8 mouse cellular contexts compared by ENCODE assay signal in the genomic region with DNA sequence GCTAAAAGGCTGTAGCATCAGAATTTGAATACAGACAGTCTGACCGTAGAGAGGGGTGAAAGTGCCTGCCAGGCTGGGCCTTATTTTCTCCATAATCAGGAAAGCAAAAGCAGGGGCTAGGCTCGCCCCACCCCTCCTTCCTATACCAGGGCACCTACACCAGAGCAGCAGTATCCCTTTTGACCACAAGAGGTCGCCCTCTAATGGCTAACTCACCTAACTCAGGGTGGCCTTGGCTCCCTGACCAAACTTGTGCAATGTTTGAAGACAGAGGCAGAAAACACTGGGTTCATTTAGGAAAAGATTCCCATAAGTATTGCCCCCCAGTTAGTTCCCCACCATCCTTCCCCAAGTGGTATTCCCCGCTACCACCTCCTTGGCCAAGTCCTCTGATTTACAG. TPM values are rescaled to one million over a fixed set of nuclear protein-coding genes. Genes with fewer than 3 reads are reported as not detected.
DNase-seq lines count a peak whose midpoint lies in the region; ATAC-seq and TF ChIP-seq lines count a peak whose summit lies in the region.

No protein-coding gene starts in this region.

- peak; percentile 94 for TF ChIP-seq CTCF in bone marrow macrophage, adult 2 months (IDR thresholded peaks at IDR 0.05; ENCODE audit: low read depth, low read length)

- ATAC-seq in hematopoietic stem cell, adult 5-6 weeks (replicated peaks in 1 of 2; ENCODE audit: insufficient read depth in 1 of 2, low FRiP score in 2 of 2, low TSS enrichment in 1 of 2, low read depth in 1 of 2, poor library complexity in 2 of 2, severe bottlenecking in 2 of 2): peak; percentile 73 to 80
- ATAC-seq in megakaryocyte progenitor cell, adult 5-6 weeks (replicated peaks; ENCODE audit: poor library complexity): peak; percentile 88

- H3K4me1 ChIP-seq in bone marrow macrophage, adult 2 months (ENCODE audit: control insufficient read depth, insufficient read depth, low read length): no peaks in the 10 kb centered on the region
- peaks cover 25% of the 10 kb centered on the region for H3K4me1 ChIP-seq in forebrain, embryonic 10.5 days

- no peak overlapping the region for H3K27ac ChIP-seq in bone marrow macrophage, adult 2 months (ENCODE audit: insufficient read depth, low read depth, low read length)
- no peak overlapping the region for H3K27ac ChIP-seq in forebrain, embryonic 10.5 days

- no peaks in the 10 kb centered on the region for H3K36me3 ChIP-seq in forebrain, embryonic 10.5 days (replicated peaks)

- no peak for TF ChIP-seq POLR2A in bone marrow macrophage, adult 2 months (IDR thresholded peaks at IDR 0.05; ENCODE audit: borderline replicate concordance, low read depth, low read length)

- peaks cover 37% of the 10 kb centered on the region for H3K27me3 ChIP-seq in forebrain, embryonic 10.5 days (ENCODE audit: poor library complexity, severe bottlenecking)

- H3K4me3 ChIP-seq in bone marrow macrophage, adult 2 months (ENCODE audit: insufficient read depth, low read length): no peak overlapping the region
- H3K4me3 ChIP-seq in forebrain, embryonic 10.5 days: no peak overlapping the region

- WGBS in forebrain, embryonic 10.5 days: 19% methylated on average over 4 of the region's 4 CpGs

- no peaks in the 10 kb centered on the region for H3K9me3 ChIP-seq in forebrain, embryonic 10.5 days

- DNase-seq in ES-CJ7 (ENCODE audit: low read depth, low spot score): peak; percentile 85
- DNase-seq in forebrain, embryonic 10.5 days (ENCODE audit: extremely low spot score, low spot score): peak; percentile 74
- peak; percentile 76 to 89 for DNase-seq in left cerebral cortex, adult 18-20 months (ENCODE audit: low spot score in 2 of 2)
- DNase-seq in right cerebral cortex, adult 18-20 months: peak; percentile 78
- DNase-seq in urinary bladder, postnatal 14 days (ENCODE audit: low spot score): peak; percentile 90

RNA-seq across cellular contexts. Expression of a gene that starts 8.3 kb away (rescaled TPM):
- not detected in 2 replicates for polyA plus RNA-seq in bone marrow macrophage, adult 2 months (2012; ENCODE audit: insufficient read depth, insufficient read length, missing spikeins)
- polyA plus RNA-seq in forebrain, embryonic 10.5 days (2016; fragmentation: Nextera tagmentation; extraction: Ambion mirVana): 0.89 and 1.0 TPM in 2 replicates
- total RNA-seq in hematopoietic stem cell, adult 5-6 weeks (2017): not detected in 2 replicates
- 10 to 100 TPM; 31.4 to 32.8 TPM for total RNA-seq in left cerebral cortex, adult 18-20 months (2021)
- not detected in 2 replicates for total RNA-seq in megakaryocyte progenitor cell, adult 5-6 weeks (2015)
- total RNA-seq in megakaryocyte progenitor cell, adult 5-6 weeks (2017): not detected in 2 replicates

RNA-seq across cellular contexts. Expression of a gene that starts 32.2 kb away (rescaled TPM):
- 86.0 and 92.0 TPM in 2 replicates for polyA plus RNA-seq in bone marrow macrophage, adult 2 months (2012; ENCODE audit: insufficient read depth, insufficient read length, missing spikeins)
- polyA plus RNA-seq in forebrain, embryonic 10.5 days (2016; fragmentation: Nextera tagmentation; extraction: Ambion mirVana): 113 and 122 TPM in 2 replicates
- total RNA-seq in hematopoietic stem cell, adult 5-6 weeks (2017): 161 and 171 TPM in 2 replicates
- total RNA-seq in left cerebral cortex, adult 18-20 months (2021): 100 to 1,000 TPM; 147 to 157 TPM
- total RNA-seq in megakaryocyte progenitor cell, adult 5-6 weeks (2015): 76.3 and 81.6 TPM in 2 replicates
- total RNA-seq in megakaryocyte progenitor cell, adult 5-6 weeks (2017): 161 and 187 TPM in 2 replicates

RNA-seq across cellular contexts. Expression of a gene that starts 32.2 kb away (rescaled TPM):
- 1.4 and 3.1 TPM in 2 replicates for polyA plus RNA-seq in bone marrow macrophage, adult 2 months (2012; ENCODE audit: insufficient read depth, insufficient read length, missing spikeins)
- polyA plus RNA-seq in forebrain, embryonic 10.5 days (2016; fragmentation: Nextera tagmentation; extraction: Ambion mirVana): 2.3 and 2.7 TPM in 2 replicates
- total RNA-seq in hematopoietic stem cell, adult 5-6 weeks (2017): 1.7 and 3.2 TPM in 2 replicates
- total RNA-seq in left cerebral cortex, adult 18-20 months (2021): 1 to 10 TPM in 1 of 2 experiments, under 1 TPM in 1; 1.00 to 2.3 TPM
- 1.2 TPM in 2 replicates for total RNA-seq in megakaryocyte progenitor cell, adult 5-6 weeks (2015)
- total RNA-seq in megakaryocyte progenitor cell, adult 5-6 weeks (2017): 2.7 and 3.0 TPM in 2 replicates

RNA-seq across cellular contexts. Expression of a gene that starts 34.8 kb away (rescaled TPM):
- polyA plus RNA-seq in bone marrow macrophage, adult 2 months (2012; ENCODE audit: insufficient read depth, insufficient read length, missing spikeins): 2.2 TPM in 2 replicates
- polyA plus RNA-seq in forebrain, embryonic 10.5 days (2016; fragmentation: Nextera tagmentation; extraction: Ambion mirVana): 2.5 and 3.1 TPM in 2 replicates
- 0.63 and 0.84 TPM in 2 replicates for total RNA-seq in hematopoietic stem cell, adult 5-6 weeks (2017)
- 1 to 10 TPM; 2.5 to 3.0 TPM for total RNA-seq in left cerebral cortex, adult 18-20 months (2021)
- not detected in 2 replicates for total RNA-seq in megakaryocyte progenitor cell, adult 5-6 weeks (2015)
- not detected in 2 replicates for total RNA-seq in megakaryocyte progenitor cell, adult 5-6 weeks (2017)

Comparison
In these comparisons a context has a peak if more than half of its experiments do, and no peak if none do; other contexts are left out.
1. RNA of a gene that starts 8.3 kb away (total RNA-seq): 31.4 to 32.8 TPM in left cerebral cortex, adult 18-20 months; not detected in megakaryocyte progenitor cell, adult 5-6 weeks and not detected in hematopoietic stem cell, adult 5-6 weeks; every median in the first group is over 10 times any median in the second.
2. Peak in every context shown above with its lines, with median percentiles within 50 percentile points of each other: DNase-seq.